Mouse (Mus musculus) gastrocnemius, postnatal 14 days (tissue): Measurements from ENCODE around the gene Pacsin1. TPM values are rescaled to one million over a fixed set of nuclear protein-coding genes. Genes with fewer than 3 reads are reported as not detected.

Experiments
- DNase-seq: peaks from one replicate; pipeline ENCODE4 v3.0.0; 2021; ENCODE audit warnings: mixed read lengths
- intact Hi-C: fragments of 180-260 bp; cut with DNase I; formaldehyde crosslinking; loops from one replicate; pipeline ENCODE4 v1.15.1; 2025; ENCODE audit warnings: low total_unique reads
- long read RNA-seq, 2 experiments: library from polyadenylated mRNA; stranded (forward); transcript quantifications; one replicate each; pipeline ENCODE4 v2.0.0; 2021
- total RNA-seq, 2 experiments: library from RNA; stranded (reverse); gene quantifications; 2 replicates each; pipeline ENCODE4 v1.2.3; 2021

Gene Pacsin1
- under 1 TPM; 0.13 to 0.23 TPM for total RNA-seq
- long read RNA-seq, experiment 1 = 0 reads
- long read RNA-seq, experiment 2 = 0 reads

DNA sequence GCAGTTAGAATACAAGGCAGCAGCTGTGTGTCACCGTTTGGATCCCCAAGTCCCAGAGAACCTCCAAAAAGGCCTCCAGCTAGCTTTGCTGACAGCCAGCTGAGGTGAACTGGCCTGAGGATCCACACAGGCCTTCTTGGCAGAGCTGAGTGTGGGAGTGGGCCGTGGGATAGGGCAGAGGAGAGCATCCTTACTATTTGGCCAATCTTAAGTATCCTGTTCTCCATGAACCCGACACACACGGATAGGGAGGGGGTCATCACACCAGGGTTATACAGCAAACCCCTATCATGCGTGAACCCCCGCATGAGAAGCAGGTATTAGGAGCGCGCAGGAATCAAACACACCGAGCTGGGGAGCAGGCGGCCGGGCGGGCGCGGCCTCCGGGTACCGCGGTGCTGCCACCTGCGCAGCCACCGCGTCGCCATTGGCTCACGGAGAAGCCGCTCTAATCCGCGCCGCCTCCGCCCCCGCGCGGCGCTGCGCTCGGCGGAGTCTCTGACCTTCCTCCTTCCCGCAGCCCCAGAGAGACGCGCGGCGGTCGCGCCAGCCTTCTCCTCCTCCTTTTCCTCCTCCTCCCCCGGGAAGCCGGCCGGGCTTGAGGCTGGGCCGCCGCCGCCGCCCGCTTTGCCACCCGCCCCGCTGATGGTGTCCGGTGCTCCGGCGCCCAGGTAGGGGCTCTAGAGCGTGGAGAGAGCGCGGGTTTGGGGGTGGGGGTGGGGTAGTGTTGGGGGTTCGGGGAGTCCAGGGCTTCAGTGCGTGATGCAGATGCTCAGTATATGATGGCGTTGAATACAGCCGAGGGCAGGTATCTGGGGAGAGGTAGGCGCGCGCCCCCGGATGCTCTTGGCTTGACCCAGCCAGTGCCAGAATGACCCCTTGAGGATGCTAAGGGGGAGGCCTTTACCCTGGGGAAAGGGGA is at the start of gene Pacsin1:
Gene Pacsin1 (plus strand): TSS at position 421 of the 922 bp plus-strand sequence.
- intact Hi-C loops = no loop called here
- no peak for DNase-seq

DNA sequence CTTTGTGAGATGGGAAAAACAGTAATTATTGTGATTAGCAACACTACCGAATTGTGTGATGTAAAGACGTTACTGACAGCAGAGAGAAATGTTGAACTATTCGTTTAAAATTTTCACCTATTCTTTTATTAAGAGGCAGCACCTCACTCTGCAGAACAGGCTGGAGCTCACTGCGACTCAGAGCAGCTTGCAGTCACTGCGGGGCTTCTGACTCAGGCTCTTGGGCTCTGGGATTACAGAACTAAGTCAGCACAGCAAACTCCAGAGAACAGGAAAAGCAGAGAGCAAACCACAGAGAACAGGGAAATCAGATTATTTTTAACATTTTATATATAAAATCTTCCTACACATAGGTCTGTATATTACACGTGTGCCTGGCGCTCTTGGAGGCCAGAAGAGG is 45.7 kb upstream of the Pacsin1 start:
- no peak for DNase-seq
- intact Hi-C loops = no loop called here

DNA sequence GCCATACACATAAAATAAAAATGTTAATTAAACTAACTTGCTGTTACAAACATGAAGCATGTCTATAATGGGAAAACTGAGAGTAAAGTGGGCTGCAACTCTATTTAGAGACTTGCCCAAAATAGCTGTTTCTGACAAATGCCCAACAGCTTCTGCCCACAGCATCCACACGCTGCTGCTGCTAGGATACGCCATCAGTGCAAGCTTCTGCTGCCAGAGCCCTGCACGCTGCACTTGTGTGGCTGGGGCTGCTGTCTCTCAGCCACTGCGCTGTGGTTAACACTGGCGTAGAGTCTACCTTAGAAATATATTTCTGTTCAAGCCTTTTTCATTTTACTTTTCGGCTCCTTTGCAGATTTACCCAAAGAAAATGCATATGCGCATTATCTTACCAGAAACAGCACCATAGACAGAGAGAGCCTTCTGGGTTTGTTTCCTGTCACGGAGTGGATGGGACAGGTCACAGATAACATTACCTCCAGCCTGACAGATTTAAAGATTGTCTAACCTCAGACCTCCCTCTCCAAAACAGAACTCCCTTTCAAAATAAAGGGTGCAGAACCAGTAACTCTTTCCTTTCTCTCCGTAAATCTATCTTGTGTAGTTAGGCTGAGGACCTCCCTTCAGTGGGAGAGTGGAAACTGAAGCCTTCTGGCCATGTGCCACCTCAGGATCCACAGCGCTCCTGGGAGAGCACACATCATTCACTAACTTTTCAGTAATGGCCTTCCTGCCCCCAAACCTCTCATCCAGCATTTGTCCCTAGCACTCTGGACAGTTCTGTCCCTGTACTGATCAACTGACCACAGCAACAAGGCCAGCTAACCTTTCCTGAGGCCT is 44.4 kb upstream of the Pacsin1 start:
- DNase-seq = no peak
- intact Hi-C loops = no loop called here

DNA sequence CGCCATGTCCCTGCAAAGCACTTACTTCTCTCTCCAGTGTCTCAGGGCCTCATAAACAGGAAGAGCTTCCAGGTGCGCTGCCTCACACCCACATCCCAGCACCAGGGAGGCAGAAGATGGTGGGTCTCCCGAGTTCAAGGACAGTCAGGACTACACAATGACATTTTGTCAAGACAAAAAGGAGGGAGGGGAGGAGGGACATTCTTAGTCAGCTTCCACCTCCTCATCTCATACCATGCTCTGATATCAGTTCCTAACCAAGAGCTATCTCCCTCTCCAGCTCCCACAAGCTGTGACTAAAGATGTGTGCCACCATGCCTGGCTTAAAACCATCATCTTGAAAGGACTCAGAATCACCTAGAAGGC is 43.8 kb upstream of the Pacsin1 start:
- no peak for DNase-seq
- intact Hi-C loops = no loop called here

DNA sequence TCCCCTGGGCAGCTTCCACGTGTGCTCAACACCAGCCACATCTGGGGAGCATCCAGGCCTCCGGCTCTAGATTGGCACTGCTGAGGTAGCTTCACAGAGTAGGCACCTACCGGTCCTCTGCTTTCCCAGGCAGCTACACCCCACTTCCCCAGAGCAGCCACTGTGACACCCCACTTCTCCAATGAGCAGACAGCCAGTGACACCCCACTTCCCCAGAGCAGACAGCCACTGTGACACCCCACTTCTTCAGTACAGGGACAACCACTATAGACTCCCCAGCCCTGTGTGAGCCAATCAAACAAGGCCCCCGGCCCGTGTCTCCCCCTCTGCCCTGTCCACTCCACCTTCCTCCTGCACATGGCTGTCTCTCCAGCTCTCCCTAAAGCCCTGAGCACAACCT is 43.3 kb upstream of the Pacsin1 start:
- no peak for DNase-seq
- intact Hi-C loops = no loop called here

DNA sequence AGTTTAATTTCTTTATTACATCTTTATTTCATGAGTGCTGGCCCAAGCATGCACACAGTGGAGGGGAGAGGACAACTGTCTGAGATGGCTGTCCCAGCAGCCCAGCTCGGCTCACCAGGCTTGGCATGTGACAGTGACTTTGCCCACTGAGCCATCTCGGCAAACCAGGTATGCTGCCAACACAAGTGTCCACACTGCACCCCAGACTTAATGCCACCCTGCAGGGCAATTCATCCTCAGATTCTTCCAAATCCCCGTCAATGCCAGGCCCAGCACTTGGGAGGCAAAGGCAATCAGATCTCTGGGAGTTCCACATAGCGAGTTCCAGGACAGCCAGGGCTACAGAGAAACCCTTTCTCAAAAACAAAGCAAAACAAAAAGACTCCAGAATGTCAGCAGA is 42.3 kb upstream of the Pacsin1 start:
- DNase-seq = no peak
- intact Hi-C loops = no loop called here

DNA sequence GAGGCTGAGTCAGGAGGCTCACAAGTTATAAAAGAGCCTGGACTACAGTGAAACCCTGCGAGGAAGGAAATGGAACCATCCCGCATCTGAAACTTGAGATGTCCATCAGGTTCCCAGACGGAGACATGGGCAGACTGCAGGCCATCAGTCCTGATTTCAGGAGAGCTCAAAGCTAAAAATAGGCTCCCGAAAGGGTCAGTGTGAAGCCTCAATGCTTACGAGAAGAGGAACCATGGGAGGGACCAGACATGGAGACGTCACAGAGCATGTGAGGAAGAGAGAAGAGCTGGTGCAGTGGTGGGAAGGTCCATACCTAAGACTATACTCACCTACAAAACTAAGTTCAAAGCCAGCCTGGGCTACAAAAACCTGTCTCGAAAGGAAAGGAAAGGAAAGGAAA is 39.9 kb upstream of the Pacsin1 start:
- DNase-seq = no peak
- intact Hi-C loops = no loop called here

DNA sequence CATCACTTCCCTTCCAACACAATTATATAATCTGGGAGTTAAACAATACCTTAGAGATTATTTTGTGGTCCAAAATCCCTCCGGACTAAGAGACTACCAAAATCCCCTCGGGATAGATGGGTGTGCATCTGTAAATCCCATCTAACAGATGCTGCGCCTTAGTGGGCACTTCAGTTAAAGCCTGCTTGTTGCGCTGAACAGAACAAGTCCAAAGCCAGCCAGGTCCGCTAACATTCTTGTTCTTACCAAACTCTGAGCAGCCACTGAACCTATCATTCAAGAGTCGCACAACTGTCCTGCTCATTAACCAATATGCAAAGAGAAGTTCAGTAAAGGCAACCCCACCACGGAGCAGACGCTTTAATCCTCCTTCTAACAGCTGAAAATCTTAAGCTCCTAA is 34.1 kb upstream of the Pacsin1 start:
- intact Hi-C loops = no loop called here
- no peak for DNase-seq

DNA sequence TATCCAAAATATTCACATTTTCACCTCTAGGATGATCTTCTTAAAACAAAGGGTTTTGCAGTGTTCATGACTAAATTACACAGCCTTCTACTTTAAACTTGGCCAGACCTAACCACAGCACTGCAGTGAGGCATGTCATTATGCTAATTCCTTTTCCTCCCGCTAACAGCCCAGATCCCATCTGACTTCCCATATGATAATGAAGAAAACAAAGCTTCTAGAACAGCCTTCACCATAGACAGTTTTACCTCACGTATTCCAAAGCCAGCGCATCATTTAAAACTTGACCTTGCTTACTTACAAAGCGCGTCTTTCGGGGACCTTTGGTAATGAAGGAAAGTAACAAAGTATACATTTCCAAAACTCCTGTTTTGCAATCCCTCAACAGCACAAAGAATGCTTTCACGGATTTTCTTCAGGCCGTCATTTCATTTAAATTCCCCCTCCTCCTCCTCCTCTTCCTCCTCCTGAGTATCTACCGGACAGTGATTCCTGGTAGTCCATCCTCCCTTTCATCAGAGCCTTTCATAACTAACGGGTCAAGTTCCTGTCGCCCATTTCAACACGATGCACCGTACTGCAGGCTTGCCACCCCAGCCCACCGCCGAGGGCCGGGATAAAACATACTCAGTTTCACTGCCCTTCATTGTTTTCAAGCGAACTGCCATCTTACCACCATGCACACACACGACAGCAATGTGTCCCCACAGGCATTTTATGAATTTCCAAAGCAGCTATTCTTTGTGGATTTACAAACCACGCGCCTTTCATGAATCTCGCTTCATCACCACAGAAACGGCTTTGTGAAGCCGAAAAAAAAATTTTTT is 33.4 kb upstream of the Pacsin1 start:
- no peak for DNase-seq
- intact Hi-C loops = no loop called here

DNA sequence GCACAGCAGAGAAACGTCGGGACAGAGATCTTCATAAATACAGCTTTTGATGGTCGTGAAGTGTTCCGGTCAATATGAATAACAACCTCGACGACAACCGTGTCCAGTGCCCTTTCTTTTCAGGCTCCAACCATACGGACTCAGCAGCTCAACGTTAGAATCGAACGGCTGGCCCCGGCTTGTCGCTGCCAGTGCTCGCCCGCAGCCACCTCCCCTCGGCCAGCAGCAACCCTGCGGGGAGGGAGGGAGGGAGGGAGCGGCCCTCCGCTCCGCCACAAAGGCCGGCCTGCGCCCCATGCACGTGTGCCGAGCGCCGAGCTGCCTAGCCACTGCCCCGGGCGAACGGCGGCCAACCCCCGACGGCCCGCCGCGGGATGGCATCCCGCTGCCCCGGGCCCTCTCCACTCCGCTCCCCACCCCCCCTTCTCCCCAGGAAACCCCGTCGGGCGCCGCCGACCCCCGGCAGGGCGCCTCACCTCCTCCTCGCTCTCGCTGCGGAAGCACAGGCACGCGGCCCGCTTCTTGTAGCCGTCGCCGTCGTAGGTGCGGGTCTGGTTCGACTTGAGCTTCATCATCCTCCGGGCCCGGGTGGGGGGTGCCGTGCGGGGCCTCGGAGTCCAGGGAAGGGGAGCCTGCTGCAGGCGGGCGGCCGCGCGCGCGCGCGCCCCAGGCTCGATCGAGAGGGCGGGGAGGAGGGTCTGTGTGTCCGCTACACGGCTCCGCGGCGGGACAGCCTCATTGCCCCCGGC is 32.5 kb upstream of the Pacsin1 start:
- DNase-seq = peak; percentile 52
- intact Hi-C loops = no loop called here

DNA sequence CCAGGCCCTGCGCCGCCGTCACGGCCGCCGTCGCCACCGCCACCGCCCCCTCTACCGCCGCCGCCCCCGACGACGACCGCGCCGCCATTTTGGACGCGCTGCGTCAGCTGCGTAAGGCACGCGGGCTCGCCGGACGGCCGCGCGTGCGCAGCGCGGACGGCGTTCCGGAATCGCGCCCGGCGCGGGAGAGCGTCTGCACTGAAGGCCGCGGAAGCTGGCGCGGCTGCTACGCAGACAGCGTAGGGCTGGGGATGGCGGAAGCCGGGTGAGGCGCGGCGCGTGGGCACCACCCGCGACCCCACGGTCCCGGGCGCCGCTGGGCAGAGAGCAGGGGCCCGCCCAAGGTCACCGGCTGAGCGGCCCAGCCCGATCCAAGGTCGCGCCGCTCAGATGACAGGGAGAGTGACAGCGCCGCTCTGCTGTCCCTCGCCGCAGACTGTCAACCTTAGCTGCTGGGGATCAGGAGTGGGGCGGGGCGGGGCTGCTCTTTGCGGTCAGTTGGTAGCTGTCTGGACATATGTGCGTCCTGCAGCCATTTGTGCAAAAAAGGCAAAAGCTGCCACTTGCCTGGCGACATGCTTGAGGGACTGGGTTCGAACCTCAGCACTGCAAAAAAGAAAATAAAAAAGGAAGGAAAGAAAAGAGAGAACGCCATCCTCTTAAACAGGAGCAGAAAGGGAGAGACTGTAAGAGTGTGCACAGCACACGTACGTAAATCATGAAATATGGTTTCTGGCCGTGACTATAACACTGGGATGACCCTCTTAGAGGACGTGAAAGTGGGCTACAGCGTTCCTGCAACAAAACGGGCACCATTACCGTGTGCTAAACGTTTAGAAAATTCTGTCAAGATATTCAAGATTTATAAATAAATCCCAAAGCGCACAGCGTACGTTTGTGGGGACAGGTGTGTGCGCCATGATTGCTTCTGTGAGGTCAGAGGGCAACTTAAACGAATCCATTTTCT is 31.7 kb upstream of the Pacsin1 start, which contains the start of gene Nudt3:
Gene Nudt3 (minus strand): TSS at position 136 of the 967 bp plus-strand sequence.
- intact Hi-C loops = no loop called here
- DNase-seq = peak; percentile 89

DNA sequence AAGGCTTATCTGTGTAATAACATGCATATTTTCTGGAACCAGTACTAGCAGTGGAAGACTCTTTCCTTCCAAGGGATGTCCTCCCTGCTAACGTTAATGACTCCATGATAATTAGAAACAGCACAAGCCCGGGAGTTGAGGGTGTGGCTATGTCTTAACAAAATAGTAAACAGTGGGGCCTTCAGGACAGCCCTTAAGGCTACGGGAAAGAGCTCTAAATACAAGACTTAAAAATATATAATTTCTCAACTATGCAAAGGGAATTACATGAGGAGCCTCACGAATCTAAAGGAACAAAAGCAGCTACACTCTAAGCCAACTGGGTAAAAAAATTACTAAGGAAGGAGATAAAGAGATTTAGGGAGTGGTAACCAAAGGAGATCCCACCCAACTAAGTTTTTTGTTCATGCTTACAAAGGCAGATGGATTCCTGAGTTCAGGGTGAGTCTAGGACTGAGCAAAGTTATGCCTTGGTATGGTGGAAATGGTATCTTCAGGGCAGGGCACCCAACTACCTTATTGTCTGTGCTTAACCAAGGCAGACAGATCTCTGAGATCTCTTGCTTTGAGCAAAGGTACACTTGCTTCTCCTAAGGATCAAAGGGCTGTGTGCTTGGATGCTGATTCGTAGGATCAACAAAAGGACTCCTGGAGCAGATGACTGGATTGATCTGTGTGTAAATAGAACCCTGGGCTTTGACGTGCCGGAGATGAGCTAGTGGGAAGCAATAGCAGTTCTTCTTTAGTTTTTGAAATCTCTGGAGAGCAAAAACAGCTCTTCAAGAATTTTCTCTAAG is 29.7 kb upstream of the Pacsin1 start:
- intact Hi-C loops = no loop called here

DNA sequence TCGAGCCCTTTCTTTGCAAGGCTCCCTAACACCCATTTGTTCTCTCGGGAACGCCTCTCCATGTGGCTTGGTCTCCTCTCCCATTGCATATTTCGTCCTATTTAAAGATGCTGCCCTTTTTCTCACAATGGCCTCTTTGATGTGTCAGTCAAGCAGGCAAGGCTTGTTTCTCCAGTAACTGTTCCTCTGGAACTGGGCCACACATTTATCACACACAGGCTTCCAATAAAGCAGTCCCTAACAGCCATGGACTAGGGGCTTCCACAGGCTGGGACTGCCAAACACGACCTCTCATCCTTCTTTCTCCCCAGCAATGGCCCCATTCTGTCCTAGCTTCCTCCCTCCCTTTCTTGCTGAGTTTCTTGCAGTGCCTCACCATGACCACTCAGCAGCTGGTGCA is 28.6 kb upstream of the Pacsin1 start:
- DNase-seq = no peak
- intact Hi-C loops = no loop called here

More for the DNA sequence above, 29.7 kb upstream of the Pacsin1 start:
- no peak for DNase-seq

DNA sequence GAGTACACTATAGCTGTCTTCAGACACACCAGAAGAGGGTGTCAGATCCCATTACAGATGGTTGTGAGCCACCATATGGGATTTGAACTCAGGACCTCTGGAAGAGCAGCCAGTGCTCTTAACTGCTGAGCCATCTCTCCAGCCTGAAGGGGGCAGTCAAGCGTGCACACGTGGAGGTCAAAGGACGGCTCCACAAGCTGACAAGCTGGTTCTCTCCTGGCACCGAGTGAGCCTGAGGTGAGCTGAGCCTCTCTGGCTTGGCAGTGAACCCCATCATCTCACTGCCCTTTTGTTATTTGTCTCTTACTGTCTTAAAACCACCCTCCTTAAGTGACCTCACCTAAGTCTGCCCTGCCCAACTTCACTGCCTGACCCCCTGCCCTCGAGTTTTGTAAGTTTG is 27.9 kb upstream of the Pacsin1 start:
- intact Hi-C loops = no loop called here
- no peak for DNase-seq

DNA sequence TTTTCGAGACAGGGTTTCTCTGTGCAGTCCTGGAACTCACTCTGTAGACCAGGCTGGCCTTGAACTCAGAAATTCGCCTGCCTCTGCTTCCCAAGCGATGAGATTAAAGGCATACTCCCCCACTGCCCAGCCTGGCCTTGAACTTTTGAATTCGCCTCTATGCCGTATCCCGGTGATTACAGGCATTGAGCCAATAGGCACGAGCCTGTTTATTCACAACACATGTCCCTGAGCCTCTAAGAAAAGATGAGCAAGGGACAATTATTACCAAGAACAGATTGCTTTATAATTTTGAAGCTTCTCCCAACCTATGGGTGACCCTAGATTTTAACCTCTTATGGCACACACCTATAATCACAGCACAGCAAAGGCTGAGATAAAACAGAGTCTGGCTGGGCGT is 26.9 kb upstream of the Pacsin1 start:
- intact Hi-C loops = no loop called here
- DNase-seq = no peak

DNA sequence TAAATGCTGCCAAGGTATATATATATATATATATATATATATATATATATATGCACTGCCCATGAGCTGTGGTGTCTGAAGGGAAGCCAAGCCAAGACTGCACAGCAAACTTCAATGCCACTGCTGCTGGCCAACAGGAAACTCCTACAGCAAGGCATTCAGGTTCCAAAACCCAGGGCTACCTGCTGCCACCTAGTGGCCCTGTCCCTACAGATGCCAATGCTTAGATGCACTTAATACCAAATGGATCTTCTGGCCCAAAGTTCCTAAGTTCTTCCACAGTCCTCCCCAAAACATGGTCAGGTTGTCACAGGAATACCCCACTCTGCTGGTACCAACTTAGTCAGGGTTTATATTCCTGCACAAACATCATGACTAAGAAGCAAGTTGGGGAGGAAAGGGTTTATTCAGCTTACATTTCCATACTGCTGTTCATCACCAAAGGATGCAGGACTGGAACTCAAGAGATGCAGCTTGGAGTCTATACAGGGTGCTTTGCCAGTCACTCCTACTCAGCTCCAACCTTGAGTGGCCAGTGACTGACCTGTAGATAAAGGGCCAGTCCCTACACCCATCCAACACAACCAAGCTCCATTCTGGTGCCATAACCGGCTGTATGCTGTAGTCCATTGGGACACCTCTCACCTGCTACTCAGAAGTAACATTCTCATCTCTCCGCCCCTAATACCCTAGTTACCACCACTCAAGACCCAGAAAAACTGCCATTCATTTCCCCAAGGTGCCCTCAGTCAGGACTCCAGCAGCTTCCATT is 25.9 kb upstream of the Pacsin1 start:
- intact Hi-C loops = loop anchor here (5.0 kb wide), 1 partner anchor 62 kb away; the partner anchor contains the start of gene AI413582
- peak; percentile 78 for DNase-seq
